Mouse (Mus musculus) CH12.LX (cell line): ENCODE data around the gene Aff1. TPM values are rescaled to one million over a fixed set of nuclear protein-coding genes. Genes with fewer than 3 reads are reported as not detected.

Experiments used
- DNase-seq: peaks from one replicate; pipeline ENCODE4 v3.0.0-alpha.2; 2013; ENCODE audit errors: extremely low read depth
- H3K27ac ChIP-seq: 2 replicates; pipeline ENCODE4 v1.5.1; 2012; ENCODE audit warnings: low read depth, mild to moderate bottlenecking, control low read depth, moderate library complexity; ENCODE audit not compliant: insufficient read depth
- H3K27me3 ChIP-seq: replicated peaks from 2 replicates; pipeline ENCODE3; 2012; ENCODE audit warnings: inconsistent platforms
- H3K36me3 ChIP-seq, 2 experiments: replicated peaks in 1 of 2; 2 replicates each; pipeline versions ENCODE3 to v1.6.1; 2012; ENCODE audit warnings: inconsistent platforms in 1 of 2, low read length in 1 of 2, mild to moderate bottlenecking in 1 of 2, mixed read lengths in 1 of 2, moderate library complexity in 1 of 2; ENCODE audit not compliant: control insufficient read depth in 1 of 2, insufficient read depth in 1 of 2
- H3K4me1 ChIP-seq, 2 experiments: 2 replicates each; pipeline ENCODE4 v1.6.1; 2012; ENCODE audit warnings: inconsistent platforms in 1 of 2, moderate library complexity in 1 of 2; ENCODE audit not compliant: insufficient read depth in 2 of 2, control insufficient read depth in 1 of 2
- H3K4me2 ChIP-seq: 2 replicates; pipeline ENCODE4 v1.6.1; 2012; ENCODE audit warnings: low read depth, mild to moderate bottlenecking, control low read depth; ENCODE audit not compliant: poor library complexity, insufficient read depth, severe bottlenecking
- H3K4me3 ChIP-seq, 3 experiments: fragments of 150-350 bp in 1 of 3; sonication (generic) in 1 of 3; replicated peaks in 1 of 3; 2 replicates each; pipeline versions ENCODE3 to v1.5.1; 2011 to 2012; ENCODE audit warnings: low read depth in 2 of 3, low read length in 2 of 3, mild to moderate bottlenecking in 2 of 3, moderate library complexity in 2 of 3, control low read depth in 1 of 3, improper control_type of control experiment in 1 of 3, inconsistent platforms in 1 of 3, mixed read lengths in 1 of 3; ENCODE audit not compliant: poor library complexity in 1 of 3
- H3K79me2 ChIP-seq: replicated peaks from 2 replicates; pipeline ENCODE4 v1.6.1; 2012; ENCODE audit warnings: mild to moderate bottlenecking, moderate library complexity; ENCODE audit not compliant: control insufficient read depth, poor library complexity, insufficient read depth, severe bottlenecking; ENCODE audit errors: extremely low read depth
- H3K9ac ChIP-seq: 2 replicates; pipeline ENCODE4 v1.6.1; 2012; ENCODE audit warnings: low read depth, mild to moderate bottlenecking, control low read depth, moderate library complexity; ENCODE audit not compliant: insufficient read depth
- H3K9me3 ChIP-seq: replicated peaks from 2 replicates; pipeline ENCODE3; 2012; ENCODE audit warnings: low read length, inconsistent platforms, mixed read lengths
- BHLHE40 ChIP-seq: IDR thresholded peaks from 2 replicates; pipeline ENCODE4 v1.6.1; 2011; ENCODE audit warnings: mild to moderate bottlenecking, low read depth, low read length, improper control_type of control experiment
- CHD1 ChIP-seq: IDR thresholded peaks from 2 replicates; pipeline ENCODE4 v1.6.1; 2012; ENCODE audit warnings: low read depth, low read length, improper control_type of control experiment, inconsistent platforms
- CTCF ChIP-seq, 2 experiments: IDR thresholded peaks in 1 of 2; conservative IDR thresholded peaks in 1 of 2; 2 replicates each; pipeline ENCODE4 v1.5.1; 2011 to 2012; ENCODE audit warnings: low read depth in 2 of 2, low read length in 2 of 2, improper control_type of control experiment in 1 of 2, inconsistent platforms in 1 of 2, mild to moderate bottlenecking in 1 of 2, moderate library complexity in 1 of 2
- E2F4 ChIP-seq: IDR thresholded peaks from 2 replicates; pipeline ENCODE4 v1.6.1; 2011; ENCODE audit warnings: low read depth, low read length, improper control_type of control experiment; ENCODE audit not compliant: insufficient replicate concordance
- ELF1 ChIP-seq: IDR thresholded peaks from 2 replicates; pipeline ENCODE4 v1.6.1; 2014; ENCODE audit warnings: low read depth, mild to moderate bottlenecking, inconsistent platforms, low read length, improper control_type of control experiment
- GABPA ChIP-seq: IDR thresholded peaks from 2 replicates; pipeline ENCODE4 v1.6.1; 2012; ENCODE audit warnings: low read depth, low read length, improper control_type of control experiment, inconsistent platforms; ENCODE audit not compliant: insufficient replicate concordance
- HCFC1 ChIP-seq: IDR thresholded peaks from 2 replicates; pipeline ENCODE4 v1.6.1; 2012; ENCODE audit warnings: low read depth, mild to moderate bottlenecking, inconsistent platforms, low read length, improper control_type of control experiment
- IRF4 ChIP-seq: IDR thresholded peaks from 2 replicates; pipeline ENCODE4 v1.6.1; 2014; ENCODE audit warnings: low read depth, mild to moderate bottlenecking, inconsistent platforms, low read length, improper control_type of control experiment
- JUN ChIP-seq: IDR thresholded peaks from 2 replicates; pipeline ENCODE4 v1.6.1; 2011; ENCODE audit warnings: low read depth, mild to moderate bottlenecking, low read length, improper control_type of control experiment, moderate library complexity; ENCODE audit not compliant: insufficient read depth
- KAT2A ChIP-seq: IDR thresholded peaks from 2 replicates; pipeline ENCODE4 v1.6.1; 2012; ENCODE audit warnings: low read length, improper control_type of control experiment, inconsistent platforms; ENCODE audit not compliant: insufficient replicate concordance
- MAX ChIP-seq: IDR thresholded peaks from 2 replicates; pipeline ENCODE4 v1.6.1; 2011; ENCODE audit warnings: low read length, improper control_type of control experiment
- MXI1 ChIP-seq: IDR thresholded peaks from 2 replicates; pipeline ENCODE4 v1.6.1; 2011; ENCODE audit warnings: mild to moderate bottlenecking, low read depth, low read length, improper control_type of control experiment
- NRF1 ChIP-seq: IDR thresholded peaks from 2 replicates; pipeline ENCODE4 v1.6.1; 2014; ENCODE audit warnings: low read depth, mild to moderate bottlenecking, inconsistent platforms, low read length, improper control_type of control experiment, moderate library complexity
- RAD21 ChIP-seq: IDR thresholded peaks from 2 replicates; pipeline ENCODE4 v1.6.1; 2011; ENCODE audit warnings: low read depth, mild to moderate bottlenecking, low read length, improper control_type of control experiment, moderate library complexity
- SMC3 ChIP-seq: IDR thresholded peaks from 2 replicates; pipeline ENCODE4 v1.6.1; 2011; ENCODE audit warnings: low read depth, low read length, improper control_type of control experiment
- TBP ChIP-seq: conservative IDR thresholded peaks from 2 replicates; pipeline ENCODE4 v1.6.1; 2011; ENCODE audit warnings: low read depth, low read length, improper control_type of control experiment
- TCF12 ChIP-seq: IDR thresholded peaks from 2 replicates; pipeline ENCODE4 v1.6.1; 2014; ENCODE audit warnings: low read depth, mild to moderate bottlenecking, inconsistent platforms, low read length, improper control_type of control experiment
- USF1 ChIP-seq: IDR thresholded peaks from 2 replicates; pipeline ENCODE4 v1.6.1; 2014; ENCODE audit warnings: low read depth, mild to moderate bottlenecking, inconsistent platforms, low read length, improper control_type of control experiment
- USF2 ChIP-seq: conservative IDR thresholded peaks from 2 replicates; pipeline ENCODE4 v1.6.1; 2011; ENCODE audit warnings: low read depth, low read length, improper control_type of control experiment
- ZC3H11A ChIP-seq: IDR thresholded peaks from 2 replicates; pipeline ENCODE4 v1.6.1; 2012; ENCODE audit warnings: low read depth, mild to moderate bottlenecking, inconsistent platforms, low read length, improper control_type of control experiment
- ZKSCAN1 ChIP-seq: IDR thresholded peaks from 2 replicates; pipeline ENCODE4 v1.6.1; 2012; ENCODE audit warnings: low read depth, inconsistent platforms, low read length, improper control_type of control experiment, borderline replicate concordance
- dilution Hi-C: fragments of 300-500 bp; cut with MboI; formaldehyde crosslinking; loops from 2 replicates; pipeline ENCODE4 v1.14.3; 2020; ENCODE audit warnings: low sequenced_read_pairs; ENCODE audit not compliant: extremely low pct_unique_long_range_greater_than_20kb, extremely low pct_ligation_motif_present
- in situ Hi-C: fragments of 300-500 bp; cut with MboI; formaldehyde crosslinking; loops from 3 replicates; pipeline ENCODE4 v1.14.3; 2019; ENCODE audit warnings: low sequenced_read_pairs, low pct_ligation_motif_present, low pct_unique_long_range_greater_than_20kb, mixed read lengths
- polyA plus RNA-seq: library from polyadenylated mRNA; unstranded; fragments of >175 nt; gene quantifications from 2 replicates; pipeline ENCODE4 v1.2.1, GENCODE M21; 2012; ENCODE audit warnings: low read depth; ENCODE audit not compliant: insufficient read length
- total RNA-seq, 2 experiments: library from RNA; depleted of rRNA; stranded (reverse); fragments of 300-350 nt in 1 of 2; fragments of >200 nt in 1 of 2; gene quantifications; 2 replicates each; pipeline ENCODE4 v1.2.3; 2012 to 2014

The Aff1 gene
- total and polyA plus RNA-seq, 3 experiments: 13.2 to 38.9 (median 21.8) TPM

DNA sequence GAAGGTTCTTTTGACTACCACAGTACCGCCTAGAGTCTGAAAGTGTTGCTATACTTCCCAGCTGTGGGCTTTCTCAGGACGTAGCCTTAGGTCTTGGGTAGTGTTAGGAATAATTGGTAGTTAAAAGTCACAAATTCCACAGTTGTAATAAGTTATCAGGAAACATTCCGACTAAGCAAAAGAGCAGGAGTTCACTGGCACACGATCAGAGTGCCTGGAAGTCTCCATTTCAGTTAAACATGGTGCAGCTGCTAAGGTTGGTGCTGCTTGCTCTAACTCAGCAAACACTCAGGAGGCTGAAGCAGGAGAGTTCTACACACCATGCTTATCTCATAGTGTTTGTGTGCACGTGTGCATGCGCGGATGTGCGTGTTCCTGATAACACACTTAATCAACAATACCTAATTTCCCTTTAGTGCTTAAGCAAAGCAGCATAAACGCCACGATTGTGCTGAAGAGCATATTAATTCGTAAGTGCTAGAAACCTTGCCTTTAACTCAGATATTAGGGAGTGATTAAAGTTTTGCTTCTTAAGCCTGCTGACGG is 121.9 kb downstream of the Aff1 start:
- Histone ChIP-seq H3K79me2 (peaks cover 55% of the 10 kb centered on the region), H3K27ac (no peak overlapping the region), H3K36me3 (peaks cover 58 to 88% of the 10 kb centered on the region in 2 experiments), H3K9ac (no peak overlapping the region), H3K4me2 (no peak overlapping the region), H3K27me3 (no peaks in the 10 kb centered on the region), H3K9me3 (no peaks in the 10 kb centered on the region), H3K4me1 (peaks cover 19 to 44% of the 10 kb centered on the region in 2 experiments), H3K4me3 (no peak overlapping the region)
- no peak for DNase-seq
- in situ Hi-C loops: loop anchor here (5.0 to 25.0 kb wide), 2 partner anchors 137 to 477 kb away; no protein-coding TSS in a partner anchor
- dilution Hi-C loops: no loop called here
- TF ChIP-seq TCF12 (no peak), USF2 (no peak), ELF1 (no peak), SMC3 (no peak), HCFC1 (no peak), NRF1 (no peak), CHD1 (no peak), BHLHE40 (no peak), KAT2A (no peak), GABPA (no peak), TBP (no peak), CTCF (conservative IDR thresholded peaks at IDR 0.05 in 1 of 2, IDR thresholded peaks at IDR 0.05 in 1 of 2; ENCODE audit: low read depth in 2 of 2, low read length in 2 of 2) (no peak), IRF4 (no peak), MAX (no peak), ZKSCAN1 (no peak), USF1 (no peak), JUN (no peak), ZC3H11A (no peak)

DNA sequence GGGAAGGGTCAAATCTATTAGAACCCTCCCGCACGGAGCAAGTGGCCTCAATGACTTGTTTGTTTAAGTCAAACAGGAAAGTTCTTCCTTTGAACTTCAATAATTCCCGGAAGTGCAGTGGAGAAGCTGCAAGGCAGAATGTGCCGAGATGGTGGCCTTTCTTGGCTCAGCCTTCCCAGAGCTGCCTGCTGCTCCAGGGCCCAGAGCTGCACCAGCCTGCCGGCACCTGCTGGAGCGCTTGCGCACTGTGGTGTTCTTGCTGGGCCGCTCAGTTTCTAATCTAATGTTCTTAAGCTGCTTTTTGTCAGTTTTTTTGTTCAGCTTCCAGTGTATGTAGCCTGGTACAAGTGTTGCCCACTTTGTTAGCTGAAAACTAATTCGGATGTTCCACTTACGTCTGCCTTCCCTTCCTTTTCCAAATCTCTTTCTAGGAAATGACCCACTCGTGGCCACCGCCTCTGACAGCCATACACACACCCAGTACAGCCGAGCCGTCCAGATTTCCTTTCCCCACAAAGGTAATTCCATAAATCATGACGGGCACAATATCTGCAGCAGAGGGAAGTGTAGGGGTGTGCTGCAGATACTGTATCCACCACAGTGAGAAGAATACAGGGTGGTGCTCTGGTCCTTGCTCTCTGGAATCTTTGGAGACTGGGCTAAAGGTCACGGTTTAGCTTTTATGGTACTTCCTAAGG is 122.5 kb downstream of the Aff1 start:
- no peak overlapping the region for H3K4me2 ChIP-seq
- peaks cover 19 to 46% of the 10 kb centered on the region in 2 experiments for H3K4me1 ChIP-seq
- H3K9me3 ChIP-seq: no peaks in the 10 kb centered on the region
- DNase-seq: no peak
- H3K4me3 ChIP-seq: no peak overlapping the region
- no peak overlapping the region for H3K9ac ChIP-seq
- dilution Hi-C loops: no loop called here
- H3K27me3 ChIP-seq: no peaks in the 10 kb centered on the region
- H3K36me3 ChIP-seq: peaks cover 60 to 89% of the 10 kb centered on the region in 2 experiments
- no peak overlapping the region for H3K27ac ChIP-seq
- H3K79me2 ChIP-seq: peaks cover 51% of the 10 kb centered on the region
- TF ChIP-seq USF1: no peak
- TF ChIP-seq E2F4: no peak
- no peak for TF ChIP-seq ZC3H11A
- TF ChIP-seq MXI1: no peak
- TF ChIP-seq CHD1: no peak
- TF ChIP-seq RAD21: no peak
- in situ Hi-C loops: loop anchor here (5.0 to 25.0 kb wide), 2 partner anchors 137 to 477 kb away; no protein-coding TSS in a partner anchor
